ENCODE assay signal across 9 mouse cellular contexts in the genomic region with DNA sequence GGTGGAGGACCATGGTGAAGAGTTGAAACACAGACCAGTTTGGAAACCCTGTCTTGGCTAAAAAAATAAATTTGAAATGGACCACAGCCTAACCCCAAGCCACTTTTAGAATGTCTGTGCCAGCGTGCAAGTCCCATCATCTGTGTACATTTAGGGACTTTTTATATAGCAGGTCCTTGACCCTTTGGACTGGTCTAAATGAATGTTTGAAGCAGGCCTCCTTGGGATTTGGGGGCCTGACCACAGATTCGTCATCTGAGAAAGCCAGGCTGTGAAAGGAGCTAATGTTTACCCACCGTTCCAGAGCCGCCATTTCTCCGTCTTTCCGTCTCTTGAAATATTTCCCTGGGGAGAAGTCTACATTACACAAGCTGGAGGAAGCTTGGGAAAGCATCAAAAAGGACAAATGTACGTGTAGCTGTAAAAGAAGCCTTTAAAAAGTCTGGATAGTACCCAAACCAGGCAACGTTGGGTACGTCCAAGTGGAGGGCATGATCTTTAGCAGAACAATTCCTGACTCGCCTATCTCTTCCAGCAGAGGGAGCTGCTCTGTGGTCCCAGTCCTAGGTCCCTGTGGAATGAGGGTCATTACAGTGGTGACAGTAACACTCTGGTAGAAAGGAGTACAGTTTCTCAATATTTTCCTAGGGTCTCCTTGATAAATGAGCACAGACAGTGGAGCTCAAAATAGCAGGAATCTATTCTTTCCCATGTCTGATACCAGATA.
DNase-seq lines count a peak whose midpoint lies in the region; ATAC-seq and TF ChIP-seq lines count a peak whose summit lies in the region.
"Had no signal": no experiment of that assay in that cellular context is flagged by ENCODE, and none has a peak within 500 bp of the region (broad histone marks: within the 10 kb centered on the region; RNA-seq: fewer than 3 reads in every experiment).

No protein-coding gene starts in this region.

- WGBS in kidney, embryonic 16.5 days = 54% methylated on average over 10 of the region's 10 CpGs

- H3K79me2 ChIP-seq in C2C12 (ENCODE audit: control insufficient read depth, insufficient read depth) = no peaks in the 10 kb centered on the region

- no peak for TF ChIP-seq POLR2A in embryonic fibroblast, embryonic 13.5 days (IDR thresholded peaks at IDR 0.05; ENCODE audit: low read depth, low read length)

- peaks cover 6% of the 10 kb centered on the region for H3K9me3 ChIP-seq in kidney, embryonic 16.5 days (ENCODE audit: low read length)

- H3ac ChIP-seq in C2C12 (ENCODE audit: control insufficient read depth, insufficient read length, low read depth) = no peak overlapping the region

- no peaks in the 10 kb centered on the region for H3K4me1 ChIP-seq in kidney, embryonic 16.5 days (ENCODE audit: insufficient read depth, low read length)
- no peaks in the 10 kb centered on the region for H3K4me1 ChIP-seq in embryonic fibroblast, embryonic 13.5 days (ENCODE audit: control insufficient read depth, insufficient read depth, low read length)

- H3K27me3 ChIP-seq in kidney, embryonic 16.5 days (ENCODE audit: insufficient read depth, low read length) = no peaks in the 10 kb centered on the region
- no peaks in the 10 kb centered on the region for H3K27me3 ChIP-seq in C2C12 (ENCODE audit: control insufficient read depth, insufficient read depth, insufficient read length)

- no peak overlapping the region for H3K4me3 ChIP-seq in kidney, embryonic 16.5 days (ENCODE audit: low read length)
- H3K4me3 ChIP-seq in C2C12 (ENCODE audit: insufficient read depth, poor library complexity, severe bottlenecking) = no peak overlapping the region
- H3K4me3 ChIP-seq in embryonic fibroblast, embryonic 13.5 days (ENCODE audit: insufficient read depth, low read length) = no peak overlapping the region

- no peak overlapping the region for H3K4me2 ChIP-seq in kidney, embryonic 16.5 days (replicated peaks; ENCODE audit: low read depth, low read length)

- no peaks in the 10 kb centered on the region for H3K36me3 ChIP-seq in kidney, embryonic 16.5 days (ENCODE audit: insufficient read depth, low read length)
- no peaks in the 10 kb centered on the region for H3K36me3 ChIP-seq in C2C12 (ENCODE audit: control insufficient read depth, insufficient read depth)

- no peak for ATAC-seq in kidney, embryonic 16.5 days (ENCODE audit: low FRiP score, low TSS enrichment)
- no peak for ATAC-seq in activated CD4-positive, CD25-positive, alpha-beta regulatory T cell, adult 4 months

- H3K79me3 ChIP-seq in C2C12 (ENCODE audit: low read depth) = no peaks in the 10 kb centered on the region

- no peak overlapping the region for H3K9ac ChIP-seq in kidney, embryonic 16.5 days (replicated peaks; ENCODE audit: low read length)

- H3K27ac ChIP-seq in kidney, embryonic 16.5 days (ENCODE audit: low read length) = no peak overlapping the region
- H3K27ac ChIP-seq in embryonic fibroblast, embryonic 13.5 days (ENCODE audit: insufficient read depth, low read length) = no peak overlapping the region
- H3K27ac ChIP-seq: macrophage had no signal

- peak; percentile 3 for TF ChIP-seq CTCF in C2C12 (IDR thresholded peaks at IDR 0.05; ENCODE audit: control insufficient read depth, insufficient read depth, insufficient read length)
- TF ChIP-seq CTCF in embryonic fibroblast, embryonic 13.5 days (IDR thresholded peaks at IDR 0.05; ENCODE audit: borderline replicate concordance, insufficient read depth, low read length) = peak; percentile 34; the same call in 1 of the 2 replicates

- DNase-seq in kidney, adult 18-20 months = peak; percentile 38
- DNase-seq in adrenal gland, adult 18-20 months (ENCODE audit: low spot score in 2 of 2) = peak; percentile 43 to 45
- DNase-seq in lung, postnatal 25 days (ENCODE audit: low spot score) = peak; percentile 35
- DNase-seq in c-Kit-positive CD71-positive TER-119-positive erythroid progenitor cells, embryonic 14.5 days (ENCODE audit: low spot score) = no peak

TF ChIP-seq in C2C12, 6 proteins besides CTCF, POLR2A, EP300 and RAD21:
- TF ChIP-seq USF1 (IDR thresholded peaks at IDR 0.05; ENCODE audit: low read depth) (no peak), FOSL1 (IDR thresholded peaks at IDR 0.05; ENCODE audit: insufficient read depth, low read length, poor library complexity, severe bottlenecking) (no peak), MAX (IDR thresholded peaks at IDR 0.05) (no peak), MYOD1 (IDR thresholded peaks at IDR 0.05; ENCODE audit: control insufficient read depth, insufficient read length, low read depth) (no peak), CEBPB (IDR thresholded peaks at IDR 0.05; ENCODE audit: low read depth) (no peak), MYOG (IDR thresholded peaks at IDR 0.05; ENCODE audit: control insufficient read depth, extremely low read depth, insufficient read length) (no peak)
